Mouse (Mus musculus) adrenal gland, adult 8-10 months (tissue): ENCODE measurements around the gene Tmem196. TPM values are rescaled to one million over a fixed set of nuclear protein-coding genes. Genes with fewer than 3 reads are reported as not detected.

Source experiments
- DNase-seq: peaks from one replicate; pipeline ENCODE4 v3.0.0; 2022
- total RNA-seq, 4 experiments: library from RNA; stranded (reverse); gene quantifications; 2 replicates each; pipeline ENCODE4 v1.2.4; 2022

The Tmem196 gene
- total RNA-seq, result 10 to 100 TPM in 3 of 4 experiments, 1 to 10 TPM in 1; 8.5 to 19.5 (median 14.3) TPM

- DNase-seq, result no peak
These were observed at the start of gene Tmem196 for GRCm38 (mm10) chr12:119945589-119946310. Tmem196 (plus strand) TSS chr12:119945822.

DNA sequence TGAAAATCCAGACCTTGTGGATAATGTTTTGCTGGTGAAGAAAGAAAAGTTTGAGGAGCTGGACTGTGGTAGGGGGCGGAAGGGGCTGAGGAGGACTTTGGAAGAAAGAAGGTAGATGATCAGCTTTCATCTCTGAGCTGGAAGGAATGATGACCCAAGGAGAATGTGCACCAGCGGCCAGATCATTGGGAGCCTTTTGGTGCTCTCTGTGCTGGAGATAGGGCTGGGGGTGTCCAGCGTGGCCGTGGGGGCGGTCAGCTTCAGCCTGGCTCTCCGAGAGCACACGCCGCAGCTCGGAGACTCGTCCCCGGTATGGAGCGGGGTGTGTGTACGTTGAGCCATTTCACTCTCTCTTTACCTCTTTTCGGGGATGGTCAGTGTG, 680 bp downstream of the Tmem196 start:
- DNase-seq, result no peak

GRCm38 (mm10) chr12:119957041-119957440, 11.4 kb downstream of the Tmem196 start:
- DNase-seq, result no peak

DNA sequence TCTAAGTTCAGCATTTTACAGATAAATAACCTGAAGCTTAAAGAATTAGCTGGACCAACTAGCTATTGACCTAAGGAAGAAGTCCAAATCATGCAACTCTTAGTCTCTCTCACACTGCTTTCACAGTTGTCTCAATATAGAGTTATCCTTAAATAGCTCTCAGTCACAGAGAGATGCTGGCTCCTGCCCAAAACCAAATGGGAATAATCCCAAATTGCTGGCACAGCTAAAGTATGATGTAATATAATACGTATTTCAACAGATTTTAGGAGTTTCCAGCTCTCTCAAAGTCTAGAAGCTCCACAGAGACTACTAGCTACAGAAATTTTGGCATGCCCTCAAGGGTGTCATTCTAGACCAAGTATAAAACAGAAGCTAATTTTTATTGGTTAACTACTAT, 15.1 kb downstream of the Tmem196 start:
- peak; percentile 3 for DNase-seq

- DNase-seq, result no peak
These were observed 19.8 kb downstream of the Tmem196 start for GRCm38 (mm10) chr12:119965373-119965772.

- DNase-seq, result no peak
These were observed 24.4 kb downstream of the Tmem196 start for GRCm38 (mm10) chr12:119970068-119970467.

- DNase-seq, result no peak
These were observed 36.1 kb downstream of the Tmem196 start for GRCm38 (mm10) chr12:119981731-119982130.

DNA sequence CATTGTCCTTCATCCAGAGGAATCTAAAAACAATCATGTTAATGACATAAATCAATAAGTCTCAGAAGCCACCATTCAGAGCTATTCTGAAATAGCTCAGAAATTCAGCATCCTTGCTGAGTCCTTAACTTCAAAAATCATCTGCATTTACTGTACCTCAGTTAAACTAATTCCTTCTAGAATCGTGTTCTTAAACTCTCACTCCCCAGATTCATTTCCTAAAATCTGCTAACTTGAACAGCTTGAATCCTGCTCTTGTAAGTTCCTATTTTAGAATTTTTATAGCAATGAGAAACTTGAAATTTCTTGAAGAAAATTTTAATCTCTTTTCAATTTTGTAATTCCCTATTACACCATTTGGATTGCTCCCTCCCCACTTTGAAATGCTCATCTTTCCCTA, 52.6 kb downstream of the Tmem196 start:
- DNase-seq, result no peak

DNA sequence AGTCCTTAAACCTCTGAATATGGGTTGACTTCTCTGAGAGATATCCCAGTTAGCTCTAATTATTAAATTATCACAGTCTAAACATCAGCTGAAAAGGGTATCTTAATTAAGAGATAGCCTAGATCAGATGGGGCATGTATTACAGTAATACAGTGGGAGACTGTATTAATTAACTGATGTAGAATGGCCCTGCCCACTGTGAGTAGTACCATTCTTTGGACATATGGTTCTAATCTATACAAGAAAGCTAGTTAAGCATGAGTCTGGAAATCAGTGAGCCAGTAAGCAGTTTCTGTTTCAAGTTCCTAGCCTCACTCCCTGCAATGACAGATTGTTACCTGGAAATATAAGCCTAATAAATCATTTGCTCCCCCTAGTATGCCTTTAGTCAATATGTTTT, 58.7 kb downstream of the Tmem196 start:
- DNase-seq, result no peak

- no peak for DNase-seq
These were observed 69.1 kb downstream of the Tmem196 start for GRCm38 (mm10) chr12:120014768-120015167.

GRCm38 (mm10) chr12:120015201-120015600, 69.6 kb downstream of the Tmem196 start:
- no peak for DNase-seq

DNA sequence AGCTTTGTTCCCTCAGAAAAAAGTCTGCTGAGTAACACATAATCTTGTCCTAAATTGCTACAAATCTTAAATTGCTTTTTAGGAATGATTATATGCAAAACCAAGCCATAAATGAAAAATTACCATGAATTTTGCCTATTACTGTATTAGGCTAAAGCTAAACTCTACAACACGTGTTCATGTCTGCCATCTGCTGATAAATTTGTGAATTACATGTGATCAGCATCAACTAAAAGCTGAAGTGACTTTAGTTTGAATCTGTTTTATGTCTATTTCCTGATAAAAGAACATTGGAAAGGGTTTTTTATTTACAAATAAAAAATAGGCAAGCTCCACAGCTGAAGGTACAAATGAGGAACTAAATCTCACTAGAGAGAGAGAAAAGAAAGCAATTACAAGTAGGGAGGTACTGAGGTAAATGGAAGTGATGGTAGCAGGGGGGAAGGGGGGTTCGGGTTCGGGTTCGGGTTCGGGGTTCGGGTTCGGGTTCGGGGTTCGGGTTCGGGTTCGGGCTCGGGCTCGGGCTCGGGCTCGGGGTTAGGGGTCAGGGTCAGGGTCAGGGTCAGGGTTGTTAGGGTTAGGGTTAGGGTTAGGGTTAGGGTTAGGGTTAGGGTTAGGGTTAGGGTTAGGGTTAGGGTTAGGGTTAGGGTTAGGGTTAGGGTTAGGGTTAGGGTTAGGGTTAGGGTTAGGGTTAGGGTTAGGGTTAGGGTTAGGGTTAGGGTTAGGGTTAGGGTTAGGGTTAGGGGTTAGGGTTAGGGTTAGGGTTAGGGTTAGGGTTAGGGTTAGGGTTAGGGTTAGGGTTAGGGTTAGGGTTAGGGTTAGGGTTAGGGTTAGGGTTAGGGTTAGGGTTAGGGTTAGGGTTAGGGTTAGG, 82.7 kb downstream of the Tmem196 start:
- DNase-seq, result peak; percentile 67
